Mouse (Mus musculus) macrophage (primary cell): ENCODE measurements at regions not wholly inside any gene's neighbourhood (a gene's known extent, or its start where the extent isn't known, plus 50 kb on each side); places are given as distances from the start of the nearest gene placed in this dataset.

Source experiments
- H3K27ac ChIP-seq: fragments of 350-480 bp; formaldehyde crosslinking; 2 replicates; pipeline ENCODE4 v1.9.0; 2021
- H3K36me3 ChIP-seq: fragments of 350-480 bp; formaldehyde crosslinking; 2 replicates; pipeline ENCODE4 v1.9.0; 2021; ENCODE audit errors: inconsistent target
- H3K4me3 ChIP-seq: fragments of 350-480 bp; formaldehyde crosslinking; 2 replicates; pipeline ENCODE4 v1.9.0; 2021; ENCODE audit errors: inconsistent target
- H3K79me2 ChIP-seq: fragments of 350-480 bp; formaldehyde crosslinking; 2 replicates; pipeline ENCODE4 v1.9.0; 2021; ENCODE audit errors: inconsistent target
- WGBS: methylation state at CpG from one replicate; pipeline ENCODE4 v1.1.7; 2026; ENCODE audit warnings: inconsistent platforms; ENCODE audit not compliant: missing documents; 5-methylcytosine and 5-hydroxymethylcytosine counted together

GRCm38 (mm10) chr1:164509226-164509625, 51.1 kb upstream of the Atp1b1 start:
- H3K4me3 ChIP-seq = no peak overlapping the region
- H3K27ac ChIP-seq = no peak overlapping the region
- H3K36me3 ChIP-seq = no peaks in the 10 kb centered on the region
- no CpG with 5 or more reads among the region's 1 CpGs for WGBS
- no peaks in the 10 kb centered on the region for H3K79me2 ChIP-seq

GRCm38 (mm10) chr1:164508556-164508955, 50.4 kb upstream of the Atp1b1 start:
- WGBS = 83% methylated on average over 8 of the region's 8 CpGs
- Histone ChIP-seq H3K79me2 (no peaks in the 10 kb centered on the region), H3K4me3 (no peak overlapping the region), H3K27ac (no peak overlapping the region), H3K36me3 (no peaks in the 10 kb centered on the region)

DNA sequence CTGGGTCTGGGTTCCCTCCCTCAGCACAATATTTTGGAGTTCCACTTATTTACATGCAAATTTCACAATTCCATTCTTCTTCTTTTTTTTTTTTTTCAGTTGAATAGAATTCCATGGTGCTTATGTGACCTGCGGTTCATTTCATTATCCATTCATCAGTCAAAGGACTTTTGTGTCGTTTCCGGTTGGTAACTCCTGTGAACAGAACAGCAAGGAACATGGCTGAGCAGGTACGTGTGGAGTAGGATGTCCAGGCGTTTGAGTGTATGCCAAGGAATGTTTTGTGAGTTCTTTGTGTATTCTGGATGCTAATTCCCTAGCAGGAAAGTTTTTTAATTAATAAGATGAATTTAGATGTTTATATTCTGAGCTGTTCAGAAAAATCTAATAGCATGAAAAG, 50.0 kb upstream of the Atp1b1 start:
- Histone ChIP-seq H3K4me3 (no peak overlapping the region), H3K36me3 (no peaks in the 10 kb centered on the region), H3K27ac (no peak overlapping the region), H3K79me2 (no peaks in the 10 kb centered on the region)
- WGBS = 89% methylated on average over 5 of the region's 5 CpGs
